Mouse (Mus musculus): ENCODE measurements at regions not wholly inside any gene's neighbourhood (a gene's known extent, or its start where the extent isn't known, plus 50 kb on each side); places are given as distances from the start of the nearest gene placed in this dataset.

DNA sequence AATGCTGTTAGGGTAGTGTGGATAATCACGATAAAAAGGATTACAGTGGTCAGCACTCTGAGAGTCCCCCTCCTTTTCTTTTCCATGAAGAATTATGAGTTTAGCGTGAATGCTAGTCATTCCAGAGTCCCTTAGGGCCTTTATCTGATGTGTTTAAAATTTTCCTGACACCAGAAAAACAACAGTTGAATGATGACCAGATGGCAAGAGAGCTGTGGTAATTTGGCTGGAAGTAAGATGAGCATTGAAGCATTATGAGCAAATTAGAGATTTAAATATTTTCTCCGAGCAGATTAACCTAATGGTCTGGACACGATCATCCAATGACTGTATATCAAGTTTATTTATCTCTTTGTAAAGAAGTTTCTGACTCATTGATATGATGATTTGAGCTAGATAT is 417.1 kb upstream of the Igbp1b start:
- no peaks in the 10 kb centered on the region for H3K27me3 ChIP-seq (ENCODE audit: control insufficient read depth in 1 of 2, insufficient read depth in 2 of 2, low read length in 2 of 2)
- H3K27ac ChIP-seq (ENCODE audit: control insufficient read depth, low read depth, low read length) = no peak overlapping the region
- no peaks in the 10 kb centered on the region for H3K79me2 ChIP-seq (ENCODE audit: control insufficient read depth, insufficient read depth, low read length, poor library complexity)
- no peak for DNase-seq (ENCODE audit: low read depth, low spot score)
- no peak overlapping the region for H3K9ac ChIP-seq (ENCODE audit: control insufficient read depth, low read depth, low read length, poor library complexity, severe bottlenecking)
- TF ChIP-seq TCF12 (IDR thresholded peaks at IDR 0.05; ENCODE audit: low read depth, low read length) = no peak
- no peak for TF ChIP-seq MAFK (IDR thresholded peaks at IDR 0.05; ENCODE audit: borderline replicate concordance, low read depth, low read length)
- no peak for TF ChIP-seq POLR2A (IDR thresholded peaks at IDR 0.05; ENCODE audit: control insufficient read depth in 1 of 2, insufficient read depth in 1 of 2, low read depth in 1 of 2, low read length in 2 of 2, poor library complexity in 1 of 2)
- TF ChIP-seq CHD1 (IDR thresholded peaks at IDR 0.05; ENCODE audit: low read depth, low read length) = no peak
- no peak for TF ChIP-seq MAX (IDR thresholded peaks at IDR 0.05; ENCODE audit: low read length)
- no peak for TF ChIP-seq POLR2AphosphoS5 (IDR thresholded peaks at IDR 0.05; ENCODE audit: borderline replicate concordance, low read depth, low read length)
- TF ChIP-seq NELFE (IDR thresholded peaks at IDR 0.05; ENCODE audit: low read depth, low read length) = no peak
- TF ChIP-seq NRF1 (IDR thresholded peaks at IDR 0.05; ENCODE audit: insufficient read depth, low read depth, low read length, poor library complexity, severe bottlenecking) = no peak
- no peak for TF ChIP-seq MEF2A (IDR thresholded peaks at IDR 0.05; ENCODE audit: extremely low read depth, insufficient replicate concordance, low read depth, low read length, poor library complexity, severe bottlenecking)
- TF ChIP-seq MYC (IDR thresholded peaks at IDR 0.05; ENCODE audit: low read depth, low read length) = no peak
- no peak for TF ChIP-seq MYB (IDR thresholded peaks at IDR 0.05; ENCODE audit: low read depth, low read length)
- TF ChIP-seq USF2 (IDR thresholded peaks at IDR 0.05; ENCODE audit: borderline replicate concordance in 1 of 2, insufficient read depth in 1 of 2, low read depth in 1 of 2, low read length in 2 of 2) = no peak
- no peak for TF ChIP-seq HCFC1 (IDR thresholded peaks at IDR 0.05; ENCODE audit: low read depth, low read length)
- no peak for TF ChIP-seq MXI1 (IDR thresholded peaks at IDR 0.05; ENCODE audit: low read depth, low read length)
- TF ChIP-seq SMC3 (IDR thresholded peaks at IDR 0.05; ENCODE audit: low read depth, low read length) = no peak
- TF ChIP-seq E2F4 (IDR thresholded peaks at IDR 0.05; ENCODE audit: borderline replicate concordance, low read depth, low read length) = no peak
- no peak for TF ChIP-seq GABPA (IDR thresholded peaks at IDR 0.05; ENCODE audit: low read depth, low read length)
- no peaks in the 10 kb centered on the region for H3K9me3 ChIP-seq (replicated peaks; ENCODE audit: insufficient read depth, low read length)
- no peak overlapping the region for H3K4me3 ChIP-seq (ENCODE audit: control insufficient read depth in 1 of 2, insufficient read depth in 1 of 2, low read depth in 2 of 2, low read length in 2 of 2)
- H3K36me3 ChIP-seq (ENCODE audit: control insufficient read depth in 1 of 2, insufficient read depth in 2 of 2, low read length in 2 of 2) = no peaks in the 10 kb centered on the region
- no peaks in the 10 kb centered on the region for H3K4me1 ChIP-seq (ENCODE audit: control insufficient read depth in 1 of 2, insufficient read depth in 2 of 2, low read length in 2 of 2)

DNA sequence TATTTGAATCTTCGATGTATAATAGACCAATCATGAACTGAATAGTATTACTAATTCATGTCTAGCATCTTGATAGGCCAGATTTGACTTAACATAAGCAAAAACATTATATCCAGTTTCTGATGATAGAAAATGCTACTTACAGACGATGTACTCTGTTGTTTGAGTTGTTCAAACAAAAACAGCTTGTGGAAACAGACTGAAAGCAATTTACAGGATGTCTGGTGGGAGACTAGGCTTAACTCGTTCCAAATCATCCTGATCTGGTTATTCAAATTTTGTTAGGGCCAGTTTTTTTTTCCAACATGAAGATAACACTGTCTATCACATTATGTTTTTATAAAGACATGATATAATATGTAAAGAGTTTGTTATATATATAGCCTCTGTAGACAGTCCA is 369.4 kb upstream of the Igbp1b start:
- no peaks in the 10 kb centered on the region for H3K79me2 ChIP-seq (ENCODE audit: control insufficient read depth, insufficient read depth, low read length, poor library complexity)
- H3K27ac ChIP-seq (ENCODE audit: control insufficient read depth, low read depth, low read length) = no peak overlapping the region
- H3K4me3 ChIP-seq (ENCODE audit: control insufficient read depth in 1 of 2, insufficient read depth in 1 of 2, low read depth in 2 of 2, low read length in 2 of 2) = no peak overlapping the region
- no peak for DNase-seq (ENCODE audit: low read depth, low spot score)
- no peaks in the 10 kb centered on the region for H3K36me3 ChIP-seq (ENCODE audit: control insufficient read depth in 1 of 2, insufficient read depth in 2 of 2, low read length in 2 of 2)
- H3K27me3 ChIP-seq (ENCODE audit: control insufficient read depth in 1 of 2, insufficient read depth in 2 of 2, low read length in 2 of 2) = no peaks in the 10 kb centered on the region
- TF ChIP-seq KAT2A (conservative IDR thresholded peaks at IDR 0.05; ENCODE audit: low read depth, low read length) (no peak), ETS1 (IDR thresholded peaks at IDR 0.05; ENCODE audit: low read depth, low read length) (no peak), TBP (IDR thresholded peaks at IDR 0.05; ENCODE audit: low read depth, low read length) (no peak), NELFE (IDR thresholded peaks at IDR 0.05; ENCODE audit: low read depth, low read length) (no peak), USF2 (IDR thresholded peaks at IDR 0.05; ENCODE audit: borderline replicate concordance in 1 of 2, insufficient read depth in 1 of 2, low read depth in 1 of 2, low read length in 2 of 2) (no peak), UBTF (IDR thresholded peaks at IDR 0.05; ENCODE audit: borderline replicate concordance, insufficient read depth, low read depth, low read length) (no peak), MEF2A (IDR thresholded peaks at IDR 0.05; ENCODE audit: extremely low read depth, insufficient replicate concordance, low read depth, low read length, poor library complexity, severe bottlenecking) (no peak), SIN3A (IDR thresholded peaks at IDR 0.05; ENCODE audit: low read length) (no peak), SMC3 (IDR thresholded peaks at IDR 0.05; ENCODE audit: low read depth, low read length) (no peak), ELF1 (IDR thresholded peaks at IDR 0.05; ENCODE audit: low read depth, low read length) (no peak), ZKSCAN1 (IDR thresholded peaks at IDR 0.05; ENCODE audit: low read depth, low read length) (no peak), JUND (IDR thresholded peaks at IDR 0.05; ENCODE audit: low read depth, low read length) (no peak), MYC (IDR thresholded peaks at IDR 0.05; ENCODE audit: low read depth, low read length) (no peak)
- no peak overlapping the region for H3K9ac ChIP-seq (ENCODE audit: control insufficient read depth, low read depth, low read length, poor library complexity, severe bottlenecking)
- H3K4me1 ChIP-seq (ENCODE audit: control insufficient read depth in 1 of 2, insufficient read depth in 2 of 2, low read length in 2 of 2) = no peaks in the 10 kb centered on the region
- no peaks in the 10 kb centered on the region for H3K9me3 ChIP-seq (replicated peaks; ENCODE audit: insufficient read depth, low read length)

Data from MEL (cell line).